Mouse (Mus musculus) cortical plate, adult 2 months (tissue): ENCODE results near the gene Fgd3.

Source experiments
- CTCF ChIP-seq: fragments of 200-500 bp; IDR thresholded peaks from 2 replicates; pipeline ENCODE4 v1.5.1; 2011; ENCODE audit warnings: mild to moderate bottlenecking, control low read depth, low read length; ENCODE audit not compliant: insufficient read depth; ENCODE audit errors: extremely low read depth
- POLR2A ChIP-seq: fragments of 200-500 bp; IDR thresholded peaks from 2 replicates; pipeline ENCODE4 v1.6.1; 2011; ENCODE audit warnings: mild to moderate bottlenecking, low read length, control low read depth; ENCODE audit not compliant: insufficient read depth; ENCODE audit errors: extremely low read depth

DNA sequence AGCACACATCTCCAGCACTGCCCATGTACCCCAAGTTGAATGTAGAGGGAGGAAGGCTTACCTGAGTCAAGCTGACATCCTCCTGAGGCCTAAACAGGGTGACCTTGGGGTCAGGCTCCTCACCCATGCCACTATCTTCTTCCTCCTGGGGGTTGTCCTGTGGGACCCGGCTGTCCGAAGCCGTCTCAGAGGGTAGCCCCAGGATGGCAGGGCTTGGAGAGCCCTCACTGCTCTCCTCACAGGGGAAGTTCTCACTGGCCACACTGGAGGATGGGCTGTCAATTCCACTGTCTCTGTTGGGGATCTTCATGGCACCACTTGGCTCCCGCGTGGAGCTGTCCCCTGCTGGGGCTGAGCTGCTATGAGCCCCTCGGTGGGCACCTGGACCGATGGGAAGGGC, 23.8 kb downstream of the Fgd3 start:
- TF ChIP-seq CTCF = no peak
- no peak for TF ChIP-seq POLR2A
